Comparison of ENCODE assay signal across 7 mouse cellular contexts in the genomic region with DNA sequence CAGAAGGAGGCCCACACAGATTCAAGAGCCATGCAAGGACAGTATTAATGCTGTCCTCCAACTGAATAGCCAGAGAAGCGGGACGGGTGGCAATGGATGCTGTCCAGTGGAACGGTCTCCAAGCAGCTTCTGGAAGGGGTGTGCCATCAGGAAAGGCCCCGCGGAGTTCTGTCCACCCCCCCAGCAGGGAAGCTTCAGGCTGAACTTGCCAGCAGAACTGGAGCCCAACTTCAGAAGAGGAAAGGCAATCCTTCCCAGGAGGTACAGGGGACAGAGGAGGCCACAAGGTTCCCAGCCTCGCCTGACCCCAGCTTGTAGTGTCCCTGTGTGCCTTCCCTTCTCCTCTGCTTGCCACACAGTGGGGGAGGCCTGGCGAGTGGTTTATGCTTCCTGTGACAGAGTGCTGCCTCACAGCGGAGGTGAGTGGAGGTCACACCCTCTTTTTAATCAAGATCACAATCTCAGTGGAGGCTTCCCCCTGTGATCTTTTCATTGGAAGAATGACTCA. TPM values are rescaled to one million over a fixed set of nuclear protein-coding genes. Genes with fewer than 3 reads are reported as not detected.
DNase-seq lines count a peak whose midpoint lies in the region; ATAC-seq and TF ChIP-seq lines count a peak whose summit lies in the region.

No protein-coding gene starts in this region.

- no peaks in the 10 kb centered on the region for H3K36me3 ChIP-seq in lung, postnatal 0 days (ENCODE audit: insufficient read depth, low read length)
- no peaks in the 10 kb centered on the region for H3K36me3 ChIP-seq in stomach, embryonic 15.5 days

- H3K4me2 ChIP-seq in lung, postnatal 0 days (replicated peaks; ENCODE audit: low read depth, low read length), result peak overlapping the region; percentile 35
- peak overlapping the region; percentile 3; the same call in 1 of the 2 replicates for H3K4me2 ChIP-seq in stomach, embryonic 15.5 days

- TF ChIP-seq CTCF in lung, postnatal 0 days (IDR thresholded peaks at IDR 0.05), result peak; percentile 43

- H3K4me3 ChIP-seq in lung, postnatal 0 days (ENCODE audit: low read depth, low read length), result no peak overlapping the region
- no peak overlapping the region for H3K4me3 ChIP-seq in stomach, embryonic 15.5 days (replicated peaks)

- no peak for TF ChIP-seq EP300 in lung, postnatal 0 days (IDR thresholded peaks at IDR 0.05)

- peaks cover 59% of the 10 kb centered on the region; the same call in 1 of the 2 replicates for H3K4me1 ChIP-seq in lung, postnatal 0 days (ENCODE audit: insufficient read depth, low read depth, low read length)
- peaks cover 65% of the 10 kb centered on the region for H3K4me1 ChIP-seq in stomach, embryonic 15.5 days

- no peaks in the 10 kb centered on the region for H3K27me3 ChIP-seq in lung, postnatal 0 days (replicated peaks; ENCODE audit: insufficient read depth, low read length)
- H3K27me3 ChIP-seq in stomach, embryonic 15.5 days (replicated peaks), result no peaks in the 10 kb centered on the region

- intact Hi-C loops in heart, postnatal 10 days (cut with DNase I), result loop anchor here (2.0 kb wide), 1 partner anchor 33 kb away; no protein-coding TSS in a partner anchor
- intact Hi-C loops in left cerebral cortex, postnatal 36 days (cut with DNase I), result no loop called here

- 33% methylated on average over 8 of the region's 8 CpGs for WGBS in lung, postnatal 0 days
- 64% methylated on average over 8 of the region's 8 CpGs for WGBS in stomach, embryonic 15.5 days

- ATAC-seq in lung, postnatal 0 days, result no peak
- no peak for ATAC-seq in stomach, embryonic 15.5 days (ENCODE audit: insufficient read depth, low FRiP score, low read depth)

- peak overlapping the region; percentile 86 for H3K27ac ChIP-seq in lung, postnatal 0 days (ENCODE audit: low read length)
- peak overlapping the region; percentile 73 for H3K27ac ChIP-seq in stomach, embryonic 15.5 days

- H3K9me3 ChIP-seq in lung, postnatal 0 days (ENCODE audit: low read length), result no peaks in the 10 kb centered on the region
- H3K9me3 ChIP-seq in stomach, embryonic 15.5 days, result no peaks in the 10 kb centered on the region

- H3K9ac ChIP-seq in lung, postnatal 0 days (replicated peaks; ENCODE audit: low read depth), result no peak overlapping the region
- no peak overlapping the region for H3K9ac ChIP-seq in stomach, embryonic 15.5 days

- peak; percentile 43 for DNase-seq in right cerebral cortex, adult 18-20 months
- DNase-seq in right cerebral cortex, postnatal 14 days, result no peak
- peak; percentile 50 to 69 for DNase-seq in cerebellum, postnatal 10 days
- DNase-seq in heart, postnatal 10 days, result peak; percentile 30 to 45
- DNase-seq in lung, postnatal 0 days (ENCODE audit: low spot score), result peak; percentile 54
- no peak for DNase-seq in left cerebral cortex, postnatal 36 days (ENCODE audit: low spot score in 2 of 2)

RNA-seq across cellular contexts. Expression of a gene that starts 4.8 kb away (rescaled TPM):
- 10 to 100 TPM; 26.0 to 26.5 TPM for total RNA-seq in heart, postnatal 10 days (2021)
- 61.1 and 66.4 TPM in 2 replicates for polyA plus RNA-seq in lung, postnatal 0 days (2015; fragmentation: Nextera tagmentation; extraction: Ambion mirVana)
- 53.2 and 56.2 TPM in 2 replicates for polyA plus RNA-seq in stomach, embryonic 15.5 days (2015; fragmentation: Nextera tagmentation; extraction: Ambion mirVana)
- 100 to 1,000 TPM; 160 to 161 TPM for total RNA-seq in left cerebral cortex, postnatal 36 days (2021)

RNA-seq across cellular contexts. Expression of a gene that starts 33.8 kb away (rescaled TPM):
- total RNA-seq in heart, postnatal 10 days (2021), result 10 to 100 TPM; 18.5 to 19.8 TPM
- polyA plus RNA-seq in lung, postnatal 0 days (2015; fragmentation: Nextera tagmentation; extraction: Ambion mirVana), result 42.8 and 44.1 TPM in 2 replicates
- polyA plus RNA-seq in stomach, embryonic 15.5 days (2015; fragmentation: Nextera tagmentation; extraction: Ambion mirVana), result 60.5 and 71.8 TPM in 2 replicates
- 10 to 100 TPM; 52.9 to 56.8 TPM for total RNA-seq in left cerebral cortex, postnatal 36 days (2021)

RNA-seq across cellular contexts. Expression of a gene that starts 47.1 kb away (rescaled TPM):
- not detected for total RNA-seq in heart, postnatal 10 days (2021)
- polyA plus RNA-seq in lung, postnatal 0 days (2015; fragmentation: Nextera tagmentation; extraction: Ambion mirVana), result 1.2 and 2.0 TPM in 2 replicates
- 0.64 and 0.66 TPM in 2 replicates for polyA plus RNA-seq in stomach, embryonic 15.5 days (2015; fragmentation: Nextera tagmentation; extraction: Ambion mirVana)
- total RNA-seq in left cerebral cortex, postnatal 36 days (2021), result not detected

Comparison
In these comparisons a context has a peak if more than half of its experiments do, and no peak if none do; other contexts are left out.
1. DNase-seq: peak in right cerebral cortex, adult 18-20 months (single experiment), cerebellum, postnatal 10 days (2 of 2), heart, postnatal 10 days (2 of 2) and lung, postnatal 0 days (single experiment); none in right cerebral cortex, postnatal 14 days (single experiment) and left cerebral cortex, postnatal 36 days (0 of 2).
2. RNA of a gene that starts 4.8 kb away (total RNA-seq): 160 to 161 TPM in left cerebral cortex, postnatal 36 days; 26.0 to 26.5 TPM in heart, postnatal 10 days; every median in the first group is over 4 times any median in the second.